Mouse (Mus musculus) left cerebral cortex, adult 9 months (tissue): ENCODE results near the gene Tprgl.
A peak's percentile ranks its signal among the peaks of the same experiment; 100 is the strongest.

Experiments used
- DNase-seq, 2 experiments: peaks; one replicate each; pipeline ENCODE4 v3.0.0; 2022; ENCODE audit warnings: low spot score in 2 of 2

Tprgl gene

DNA sequence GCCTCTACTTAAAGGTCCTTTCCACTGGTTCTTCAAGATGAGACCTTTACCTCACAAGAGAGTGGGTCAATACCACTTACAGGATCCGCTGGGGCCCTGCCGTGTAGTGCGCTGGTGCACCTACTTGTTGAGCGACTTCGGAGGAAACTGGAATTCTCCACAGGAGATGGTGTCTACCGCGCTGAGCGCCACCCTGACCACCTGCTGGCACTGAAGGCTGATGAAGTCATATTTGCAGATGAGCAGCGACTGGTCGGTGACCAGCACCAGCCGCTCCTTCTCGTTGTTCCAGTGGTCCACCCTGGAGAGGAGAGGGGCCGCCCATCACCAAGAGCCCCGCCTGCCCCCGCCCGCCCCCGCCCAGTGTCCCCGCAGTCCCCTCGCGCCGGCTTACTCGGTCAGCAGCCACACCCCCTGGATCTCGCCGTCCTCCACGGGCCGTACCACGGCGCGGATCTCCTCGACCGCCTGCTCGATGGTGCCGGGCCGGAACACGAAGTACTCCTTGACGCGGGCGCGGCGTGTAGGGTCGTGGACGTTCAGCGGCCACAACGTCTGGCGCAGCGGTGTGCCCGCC is 417 bp downstream of the Tprgl start:
- peak in 1 of 2 experiments; percentile 41 for DNase-seq

DNA sequence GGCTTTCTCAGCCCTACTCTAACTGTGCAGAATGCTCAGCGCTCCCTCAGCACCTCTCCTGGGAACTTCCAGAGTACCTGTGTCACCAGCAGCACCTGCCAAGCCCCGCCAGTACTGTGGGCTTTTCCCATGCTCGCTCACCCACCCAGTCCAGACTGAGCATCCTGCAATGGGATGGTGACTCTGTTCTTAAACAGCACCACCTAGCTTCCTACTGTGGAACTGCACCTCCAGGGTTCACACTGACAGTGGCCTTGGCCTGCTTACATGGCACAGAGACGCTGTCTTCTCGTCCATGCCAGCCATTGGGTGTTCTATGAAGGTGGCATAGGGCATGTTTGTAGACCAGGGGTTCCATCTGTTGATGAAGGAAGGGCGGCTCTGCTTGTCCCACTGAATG is 1.5 kb downstream of the Tprgl start:
- peak; percentile 47 to 89 for DNase-seq

DNA sequence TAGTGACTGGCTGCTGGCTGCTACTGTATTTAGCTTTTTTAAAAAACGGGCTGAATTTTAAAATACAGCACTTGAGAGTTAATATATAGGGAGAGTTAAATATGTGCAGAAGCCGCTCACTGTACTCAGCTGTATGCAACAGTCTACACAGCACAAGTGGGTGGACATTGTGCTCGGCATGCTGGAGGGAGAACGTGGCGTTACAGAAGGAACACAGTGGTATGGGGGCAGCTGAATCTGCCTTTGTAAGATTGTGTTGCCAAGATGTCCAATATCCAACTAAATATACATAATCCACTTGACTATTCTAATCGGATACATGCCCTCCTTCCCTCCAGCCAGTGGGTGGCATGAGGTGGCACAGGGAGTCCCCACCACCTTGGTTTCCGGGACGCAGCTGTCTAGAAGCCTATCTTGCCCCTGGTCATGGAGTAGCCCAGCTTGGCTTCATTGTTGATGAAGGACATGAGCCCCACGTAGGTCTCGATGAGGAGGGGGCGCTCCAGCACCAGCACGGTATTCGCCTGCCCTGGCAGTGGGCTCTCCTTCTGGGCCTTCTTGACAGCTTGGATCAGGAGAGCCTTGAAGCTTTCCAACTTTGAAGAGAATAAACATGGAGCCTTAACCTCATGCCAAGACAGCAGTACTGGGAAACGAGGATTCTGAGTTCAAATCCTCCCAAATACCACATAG is 2.4 kb downstream of the Tprgl start:
- DNase-seq, result no peak

DNA sequence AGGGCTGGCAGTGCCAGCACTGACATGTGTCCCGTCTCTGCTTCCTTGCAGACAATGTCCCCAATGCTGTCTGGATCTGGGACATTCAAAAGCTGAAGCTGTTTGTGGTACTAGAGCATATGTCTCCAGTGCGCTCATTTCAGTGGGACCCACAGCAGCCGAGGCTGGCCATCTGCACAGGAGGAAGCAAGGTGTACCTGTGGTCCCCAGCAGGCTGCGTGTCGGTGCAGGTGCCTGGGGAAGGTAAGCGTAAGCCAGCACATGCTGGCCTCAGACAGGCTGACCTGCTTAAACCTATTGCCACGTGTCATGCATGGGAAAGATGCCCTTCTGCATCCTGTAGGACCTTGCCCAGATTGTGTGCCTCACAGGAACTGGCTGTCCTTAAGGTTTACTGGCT is 4.4 kb downstream of the Tprgl start:
- DNase-seq, result no peak

DNA sequence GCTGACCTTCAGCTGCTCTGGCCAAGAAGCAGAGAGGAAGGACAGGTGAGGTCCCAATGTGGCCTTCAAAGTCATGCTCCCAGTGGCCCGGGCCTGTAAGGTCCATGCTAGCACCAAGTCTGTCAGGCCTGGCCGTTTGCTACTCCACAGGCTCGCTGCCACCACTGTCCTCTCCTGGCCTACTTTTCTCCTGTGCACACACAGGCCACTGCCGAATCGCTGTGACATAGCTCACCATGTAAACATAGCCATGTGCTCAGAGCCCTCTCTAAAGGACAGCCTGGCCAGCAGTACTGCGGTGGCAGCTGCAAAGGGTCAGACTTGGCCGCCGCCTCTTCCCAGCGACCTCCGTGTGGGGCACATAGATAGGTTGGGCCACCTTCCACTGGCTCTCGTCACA is 6.4 kb downstream of the Tprgl start:
- DNase-seq, result no peak

DNA sequence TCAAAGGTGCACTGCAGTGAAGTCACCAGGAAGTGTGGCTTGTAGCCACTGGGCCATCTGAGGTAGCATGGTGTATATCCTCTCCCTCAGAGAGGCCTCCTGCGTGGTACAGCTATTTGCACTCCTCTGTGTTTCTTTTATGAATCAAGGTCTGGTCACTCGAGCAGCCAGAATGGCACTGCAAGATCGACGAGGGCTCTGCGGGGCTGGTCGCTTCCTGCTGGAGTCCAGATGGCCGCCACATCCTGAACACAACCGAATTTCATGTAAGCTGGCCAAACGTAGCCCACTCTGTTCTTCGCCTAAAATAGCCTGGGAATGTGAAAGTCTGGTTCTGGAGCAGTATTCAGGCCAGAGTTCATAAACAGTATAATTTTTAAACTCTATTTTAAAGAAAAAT is 14.1 kb downstream of the Tprgl start:
- DNase-seq, result no peak

DNA sequence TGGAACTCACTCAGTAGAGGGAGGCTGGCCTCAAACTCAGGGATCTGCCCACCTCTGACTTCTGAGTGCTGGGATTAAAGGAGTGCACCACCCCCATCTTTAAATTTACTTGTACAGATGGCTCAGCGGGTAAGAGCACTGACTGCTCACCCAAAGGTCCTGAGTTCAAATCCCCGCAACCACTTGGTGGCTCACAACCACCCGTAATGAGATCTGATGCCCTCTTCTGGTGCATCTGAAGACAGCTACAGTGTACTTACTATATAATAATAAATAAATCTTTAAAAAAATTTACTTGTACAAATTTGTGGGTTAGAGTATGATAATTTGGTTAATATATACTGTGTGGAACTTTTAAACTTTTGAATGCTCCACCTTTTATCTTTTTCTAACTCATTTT is 15.8 kb downstream of the Tprgl start:
- no peak for DNase-seq

DNA sequence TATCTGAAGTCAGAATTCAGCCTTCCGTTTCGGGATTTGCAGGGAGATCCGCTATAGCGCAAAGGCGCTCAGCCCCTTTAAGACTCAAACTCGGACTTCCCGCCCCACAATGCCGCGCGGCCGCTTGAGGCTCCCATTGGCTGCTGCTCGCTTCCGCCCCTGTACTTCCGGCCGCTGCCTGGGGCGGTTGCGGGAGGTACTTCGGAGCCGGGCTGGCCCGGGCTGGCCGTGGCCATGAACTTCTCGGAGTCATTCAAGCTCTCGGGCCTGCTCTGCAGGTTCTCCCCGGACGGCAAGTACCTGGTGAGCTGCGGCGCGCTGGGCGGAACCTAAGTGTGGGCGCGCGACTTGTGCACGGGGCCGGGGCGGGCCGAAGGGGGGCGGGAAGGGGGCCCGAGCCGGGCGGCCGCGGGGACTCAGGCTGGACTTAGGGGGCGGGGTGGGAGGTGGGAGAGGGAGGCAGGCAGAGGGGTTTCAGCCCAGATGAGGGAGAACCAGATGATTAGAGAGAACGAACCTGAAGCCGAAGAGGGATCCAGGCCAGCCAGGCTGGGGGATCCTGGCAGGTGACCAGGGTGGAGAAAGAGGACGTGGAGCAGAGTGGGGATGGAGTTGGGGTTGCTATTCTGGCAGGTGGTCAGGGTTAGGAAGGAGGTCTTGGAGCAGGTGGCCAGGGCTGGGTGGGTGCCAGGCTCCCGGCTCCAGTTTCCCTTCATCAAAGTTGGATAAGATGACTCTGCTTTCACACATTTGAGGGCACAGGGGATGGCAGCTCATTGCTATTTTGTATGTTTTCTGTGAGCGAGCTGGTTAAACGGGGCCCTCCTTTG is 18.0 kb downstream of the Tprgl start, which contains the start of gene Wrap73:
TSS of gene Wrap73 (plus strand) at position 162 of the 830 bp plus-strand sequence.
- DNase-seq, result peak; percentile 52 to 88

DNA sequence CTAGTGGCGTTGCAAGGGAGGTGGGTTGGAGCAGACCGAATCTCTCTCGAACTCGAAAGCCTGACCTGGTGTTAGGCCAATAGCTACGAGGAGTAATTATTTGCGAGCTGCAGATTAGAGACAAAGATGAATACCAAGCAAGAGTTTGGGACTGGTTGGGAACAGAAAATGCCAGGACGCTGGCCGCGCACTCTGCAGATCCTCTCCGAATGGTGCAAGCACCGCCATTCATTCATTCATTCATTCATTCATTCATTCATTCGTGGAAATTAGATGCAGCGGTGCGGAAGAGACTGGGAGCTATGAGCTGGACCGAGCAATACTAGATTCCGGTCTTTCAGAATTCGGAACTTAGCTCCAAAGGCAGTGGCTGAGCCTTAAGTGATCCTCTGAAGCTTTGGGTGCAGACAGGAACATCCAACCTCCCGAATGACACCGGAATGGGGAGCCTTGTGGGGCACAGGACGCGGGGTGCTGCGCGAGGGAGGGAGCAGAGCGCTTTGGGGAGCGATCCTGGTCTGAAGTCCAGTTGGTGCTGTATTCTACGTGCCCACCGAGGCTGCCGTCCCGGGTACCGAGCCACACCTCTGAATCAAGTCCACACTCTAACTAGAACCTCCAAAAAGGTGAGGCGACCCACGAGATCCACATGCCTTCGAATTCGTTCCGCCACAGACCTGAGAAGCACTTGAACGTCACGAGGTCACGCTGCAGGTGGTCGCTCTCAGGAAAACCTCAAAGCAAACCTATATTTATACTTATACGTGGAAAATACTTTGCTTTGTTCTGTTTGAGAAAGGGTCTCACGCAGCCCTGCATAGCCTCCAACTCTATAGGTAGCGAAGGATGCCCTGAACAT is 19.2 kb downstream of the Tprgl start:
- no peak for DNase-seq

DNA sequence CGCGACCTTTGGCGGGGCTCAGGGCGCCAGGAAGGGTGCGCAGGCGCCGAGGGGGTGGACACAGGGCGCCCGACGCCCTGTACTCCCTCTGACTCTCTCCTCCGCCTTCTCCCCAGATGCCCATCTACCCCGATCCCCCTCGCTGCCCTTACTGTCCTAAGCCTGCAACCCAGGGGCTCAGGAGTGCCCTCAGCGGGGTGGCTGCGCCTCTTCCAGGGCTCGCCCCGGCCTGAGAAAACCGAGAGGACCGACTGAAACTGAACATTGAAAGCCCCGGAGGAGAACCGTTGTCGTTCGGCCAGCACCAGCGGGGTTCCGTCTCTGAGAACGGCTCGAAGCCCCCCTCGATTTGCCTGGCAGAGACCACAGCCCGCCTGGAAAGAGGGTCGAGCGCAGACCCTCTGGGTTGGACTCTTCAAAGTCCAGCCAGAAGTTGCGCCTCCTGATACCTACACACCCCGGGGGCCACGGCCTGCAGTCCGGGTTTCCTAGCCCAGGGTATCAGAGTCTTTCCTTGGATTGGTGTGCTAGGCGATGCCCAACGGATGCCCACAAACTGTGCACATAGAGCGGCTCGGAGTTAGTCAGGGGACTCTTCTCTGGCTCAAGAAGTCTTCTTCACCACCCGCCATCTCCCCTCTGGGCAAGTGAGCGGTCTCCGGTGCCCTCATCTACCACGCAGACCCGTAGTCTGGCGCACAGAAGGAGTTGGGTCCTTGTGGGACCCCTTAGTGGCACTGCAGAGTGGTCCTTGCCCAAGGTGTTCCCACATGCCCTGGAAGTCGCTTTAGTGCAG is 20.1 kb downstream of the Tprgl start:
- no peak for DNase-seq

DNA sequence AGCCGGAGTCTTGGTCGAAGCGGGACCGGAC is 20.5 kb downstream of the Tprgl start, which contains the start of gene Trp73:
TSS of gene Trp73 (minus strand) at position 27 of the 31 bp plus-strand sequence.
- DNase-seq, result no peak

DNA sequence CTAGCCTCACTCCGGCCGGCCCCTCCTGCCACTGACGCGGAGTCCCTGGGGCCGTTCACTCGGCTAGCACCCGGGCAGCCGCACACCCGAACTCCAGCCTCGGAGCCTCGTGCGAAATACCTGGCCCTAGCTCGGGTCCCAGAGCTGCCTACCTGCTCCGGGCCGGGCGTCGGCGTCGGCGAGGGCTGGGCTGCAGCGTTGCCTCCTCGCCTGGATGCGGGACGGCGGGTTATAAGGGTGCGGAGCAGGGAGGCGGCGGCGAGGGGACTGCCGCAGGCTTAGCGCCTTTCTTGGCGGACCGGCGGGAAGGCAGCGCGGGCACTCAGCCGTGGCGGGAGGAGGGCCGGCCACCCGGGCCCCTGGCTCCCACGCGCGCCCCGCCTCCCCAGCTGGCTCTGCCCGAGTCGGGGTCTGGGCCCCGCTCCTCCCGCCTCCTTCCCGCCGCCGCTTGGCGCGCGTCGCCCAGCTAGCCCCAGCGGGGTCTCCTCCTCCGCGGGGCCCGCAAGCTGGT is 20.7 kb downstream of the Tprgl start:
- DNase-seq, result no peak

DNA sequence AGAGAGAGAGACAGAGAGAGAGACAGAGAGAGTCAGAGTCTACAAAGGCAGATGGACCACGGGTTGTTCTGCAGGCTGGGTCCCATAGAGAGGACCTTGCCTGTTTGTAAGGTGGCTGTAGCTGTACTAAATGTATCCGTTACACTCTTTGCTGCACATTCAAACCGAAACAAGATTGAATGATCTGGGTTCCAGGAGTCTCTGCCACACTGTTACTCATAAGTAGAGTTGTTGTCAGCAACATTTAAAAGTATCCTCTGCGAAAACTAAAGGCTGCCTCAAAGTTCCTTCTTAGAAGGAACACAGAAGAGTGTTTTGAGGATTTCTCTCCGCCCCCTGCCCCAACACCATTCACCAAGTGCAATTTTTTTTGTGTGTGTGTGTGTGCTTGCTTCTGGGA is 23.3 kb downstream of the Tprgl start:
- no peak for DNase-seq

DNA sequence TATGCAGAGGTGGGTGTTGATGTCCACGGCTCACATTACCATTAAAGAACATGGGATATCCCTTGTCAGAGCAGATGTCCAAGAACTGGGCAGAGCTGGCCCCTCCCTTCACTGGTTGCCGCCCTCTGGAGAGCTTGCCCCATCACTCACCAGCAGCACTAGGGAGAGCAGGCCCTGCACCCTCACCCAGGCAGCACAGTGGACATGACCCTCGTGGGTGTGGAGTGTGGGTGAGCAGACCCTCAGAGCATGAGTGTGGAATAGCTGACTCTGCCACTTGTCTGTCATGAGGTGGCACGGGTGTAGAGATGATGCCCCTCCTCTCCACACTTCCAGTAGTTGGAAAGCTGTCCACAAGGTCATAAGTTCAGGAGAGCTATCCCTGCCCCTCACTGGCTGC is 25.7 kb downstream of the Tprgl start:
- DNase-seq, result no peak

DNA sequence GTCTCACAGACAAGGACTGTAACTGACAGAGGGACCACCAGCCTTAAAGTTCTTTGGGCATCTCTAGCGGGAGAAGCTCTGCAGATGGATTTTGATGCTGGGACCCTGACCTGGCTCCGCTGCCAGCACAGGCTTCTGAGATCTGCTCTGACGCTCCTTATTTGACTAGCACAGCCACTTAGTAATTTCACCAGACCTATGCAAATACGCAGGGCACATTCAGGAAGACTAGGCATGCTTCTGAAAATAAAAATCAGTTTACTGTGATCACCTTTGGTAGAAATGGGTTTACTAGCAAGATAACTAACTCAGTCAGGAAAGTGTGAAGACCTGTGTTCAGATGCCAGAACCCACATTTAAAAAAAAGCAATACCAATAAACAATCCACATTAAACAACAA is 28.6 kb downstream of the Tprgl start:
- DNase-seq, result no peak

DNA sequence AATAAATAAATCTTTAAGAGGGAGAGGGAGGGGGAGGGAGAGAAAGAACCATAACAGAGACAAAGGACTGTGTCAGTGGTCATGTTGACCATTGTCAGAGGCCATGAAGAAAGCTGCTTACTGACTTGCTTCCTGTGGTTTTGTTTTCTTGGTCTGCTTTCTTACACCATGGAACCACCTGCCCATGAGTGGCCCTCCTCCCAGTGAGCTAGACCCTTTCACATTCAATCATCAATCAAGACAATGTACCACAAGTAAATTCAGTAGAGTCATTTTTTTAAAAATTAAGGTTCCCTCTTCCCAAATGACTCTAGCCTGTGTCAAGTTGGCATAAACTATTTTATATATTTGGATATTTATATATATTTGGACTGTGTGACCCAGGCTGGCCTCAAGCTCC is 30.5 kb downstream of the Tprgl start:
- no peak for DNase-seq

DNA sequence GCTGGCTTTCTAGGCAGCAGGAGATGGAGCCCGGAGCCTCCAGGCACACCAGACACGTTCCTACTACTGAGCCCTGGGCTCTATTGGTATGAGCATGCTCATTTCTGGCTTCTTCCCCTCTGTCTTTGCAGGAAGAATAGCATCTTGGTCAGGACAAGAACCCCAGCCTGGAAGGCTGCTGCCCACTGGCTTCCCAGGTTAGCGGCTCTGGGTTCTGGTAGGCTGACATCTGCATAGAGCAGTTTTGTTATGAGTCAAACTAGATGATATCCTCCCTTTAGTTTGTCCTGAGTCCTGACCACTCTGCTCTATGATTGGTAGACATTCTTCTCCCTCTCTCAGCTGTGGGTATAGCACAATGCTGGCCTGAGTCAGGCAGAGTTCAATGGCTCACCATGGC is 33.2 kb downstream of the Tprgl start:
- DNase-seq, result no peak

DNA sequence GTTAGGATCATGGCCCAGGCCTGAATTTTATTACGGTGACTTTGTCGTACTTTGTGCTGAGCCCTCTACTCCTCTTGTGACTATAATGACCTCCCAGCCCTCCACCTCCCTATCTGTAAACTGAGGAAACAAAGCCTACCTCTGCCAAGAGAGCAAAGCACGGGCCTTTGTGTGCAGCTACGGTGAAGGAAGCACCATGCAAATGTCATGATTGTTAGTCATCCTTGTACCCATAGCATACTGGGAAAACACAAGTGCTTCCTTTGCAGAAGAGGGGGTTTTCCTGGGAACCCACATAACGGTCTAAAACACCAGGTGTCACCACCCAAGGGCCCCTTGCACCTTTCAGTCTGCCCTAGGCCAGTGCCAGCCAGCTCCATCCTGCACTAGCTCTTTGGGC is 35.3 kb downstream of the Tprgl start:
- no peak for DNase-seq

DNA sequence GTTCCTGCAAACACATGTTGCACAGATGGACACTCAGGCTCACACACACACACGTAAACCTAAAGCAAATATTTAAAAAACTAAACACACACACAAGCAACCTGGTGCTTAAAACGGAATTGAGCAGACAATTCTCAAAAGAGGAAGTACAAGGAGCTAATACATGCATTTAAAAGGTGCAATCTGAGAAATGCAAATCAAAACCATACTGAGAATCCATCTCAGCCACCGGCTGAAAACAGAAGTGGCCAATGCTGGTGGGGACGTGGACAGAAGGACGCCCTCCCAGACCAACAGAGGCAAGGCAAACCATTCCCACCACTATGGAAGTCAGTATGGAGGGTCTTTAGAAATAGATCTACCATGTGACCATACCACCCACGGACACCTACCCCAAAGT is 36.9 kb downstream of the Tprgl start:
- DNase-seq, result no peak

DNA sequence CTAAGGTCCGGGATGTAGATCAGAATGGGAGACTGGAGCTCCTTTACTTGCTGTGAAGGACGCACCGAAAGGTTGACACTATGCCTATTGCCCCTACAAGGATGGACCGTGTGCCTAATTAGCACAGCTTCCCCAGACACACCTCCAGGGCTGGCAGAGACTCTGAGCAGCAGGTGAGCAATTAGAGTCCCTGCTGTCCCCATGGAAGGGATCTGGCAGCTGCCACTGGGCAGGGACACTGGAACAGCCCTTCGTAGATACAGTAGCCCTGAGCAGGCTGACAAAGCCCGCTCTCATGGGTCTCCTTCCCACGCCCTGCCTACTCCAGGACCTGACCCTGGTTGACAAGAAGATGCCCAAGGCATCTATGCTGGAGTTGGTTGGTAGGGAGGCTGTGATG is 38.1 kb downstream of the Tprgl start:
- DNase-seq, result no peak

DNA sequence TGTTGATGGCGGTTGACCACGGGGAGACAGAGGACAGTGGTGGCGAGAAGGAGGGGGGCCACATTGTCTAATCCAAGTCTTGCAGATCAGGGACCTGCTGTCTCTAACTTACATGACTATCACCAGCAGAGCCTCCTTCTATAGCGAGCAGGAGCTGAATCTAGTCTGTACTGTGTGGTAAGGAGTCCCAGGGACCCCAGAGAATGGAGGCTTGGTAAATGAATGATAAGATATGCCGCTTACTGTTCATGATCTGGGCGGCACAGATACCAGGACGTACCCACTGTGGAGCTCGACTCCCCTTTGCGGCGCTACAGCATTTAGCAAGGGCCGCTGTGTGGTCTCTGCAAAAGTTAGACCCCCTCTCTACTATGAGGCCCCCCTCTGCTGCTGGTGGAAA is 38.7 kb downstream of the Tprgl start:
- DNase-seq, result no peak

DNA sequence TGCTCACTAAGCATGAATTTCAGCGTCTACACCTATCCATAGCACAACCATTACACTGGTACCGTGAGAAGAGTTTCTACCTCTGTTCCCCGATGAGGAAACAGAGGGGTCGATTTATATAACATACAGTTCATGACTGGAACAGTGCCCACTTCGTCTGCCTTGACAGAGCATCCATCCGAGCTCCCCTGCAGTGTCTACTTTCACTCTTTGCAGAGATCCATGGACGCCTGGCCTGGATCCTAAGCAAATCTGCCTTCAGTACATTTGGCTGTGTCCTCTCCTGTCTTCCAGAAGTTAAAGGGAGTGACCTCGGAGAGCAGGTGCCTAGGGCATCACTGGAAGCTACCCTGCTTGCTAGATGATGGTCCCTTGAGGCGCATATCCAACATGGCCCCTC is 41.3 kb downstream of the Tprgl start:
- no peak for DNase-seq
